Mouse (Mus musculus) left cerebral cortex, adult 8-10 months (tissue): ENCODE results near the gene Tpbg. TPM values are rescaled to one million over a fixed set of nuclear protein-coding genes. Genes with fewer than 3 reads are reported as not detected.
"Not testable (repeated sequence)": the region's sequence is repeated elsewhere in the genome, so short reads cannot be mapped to it uniquely, and the experiment has no call there.

ENCODE experiments used
- DNase-seq, 2 experiments: peaks; one replicate each; pipeline ENCODE4 v3.0.0; 2022; ENCODE audit warnings: low spot score in 2 of 2
- total RNA-seq, 4 experiments: library from RNA; stranded (reverse); gene quantifications; 2 replicates each; pipeline ENCODE4 v1.2.4; 2022

The Tpbg gene
- 10 to 100 TPM; 17.4 to 21.9 (median 18.0) TPM for total RNA-seq

DNA sequence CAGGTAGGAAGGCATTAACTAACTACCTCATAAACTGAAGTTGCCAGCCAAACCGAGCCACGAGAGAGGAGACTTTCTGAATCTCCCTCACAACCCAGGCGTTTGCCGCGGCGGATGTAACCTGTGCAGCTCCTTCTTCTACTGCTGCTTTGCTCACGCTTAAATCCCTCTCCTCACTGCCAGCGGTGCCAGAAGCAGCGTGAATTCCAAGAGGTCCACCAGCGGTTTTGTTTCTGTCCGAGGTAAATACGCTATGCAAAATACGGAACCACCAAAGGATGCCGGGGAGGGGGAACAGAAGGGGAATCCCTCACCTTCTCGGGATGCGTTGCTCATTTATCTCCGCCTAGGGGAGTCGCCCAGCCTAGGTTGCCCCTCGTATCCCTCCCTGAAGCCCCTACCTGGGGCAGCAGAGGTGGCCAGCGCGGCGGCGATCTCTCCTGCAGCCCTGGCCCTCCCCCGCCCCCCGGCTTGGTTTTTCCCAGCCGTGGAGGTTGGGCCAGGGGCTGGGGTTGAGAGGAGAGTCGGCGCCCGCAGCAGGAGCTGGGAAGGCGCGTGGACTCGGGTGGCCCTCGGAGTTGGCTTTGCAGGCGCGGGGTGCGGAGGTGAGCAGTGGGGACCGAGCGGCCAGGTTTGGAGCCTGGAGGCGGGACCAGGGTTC, at the start of gene Tpbg:
Gene Tpbg (plus strand): TSS at position 30 of the 661 bp plus-strand sequence.
- peak in 1 of 2 experiments; percentile 23 for DNase-seq

DNA sequence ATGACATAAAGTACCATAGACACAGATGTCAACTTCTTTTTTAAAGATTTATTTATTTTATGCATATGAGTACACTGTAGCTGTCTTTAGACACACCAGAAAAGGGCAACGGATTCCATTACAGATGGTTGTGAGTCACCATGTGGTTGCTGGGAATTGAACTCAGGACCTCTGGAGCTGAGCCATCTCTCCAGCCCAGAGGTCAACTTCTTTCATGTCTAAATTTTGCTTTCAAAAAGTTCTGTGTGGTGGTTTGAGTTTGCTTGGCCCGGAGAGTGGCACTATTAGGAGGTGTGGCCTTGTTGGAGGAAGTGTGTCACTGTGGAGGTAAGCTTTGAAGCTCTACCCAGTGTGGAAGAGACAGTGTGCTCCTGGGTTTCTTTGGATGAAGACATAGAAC, 40.2 kb upstream of the Tpbg start:
- DNase-seq: not testable (repeated sequence)

DNA sequence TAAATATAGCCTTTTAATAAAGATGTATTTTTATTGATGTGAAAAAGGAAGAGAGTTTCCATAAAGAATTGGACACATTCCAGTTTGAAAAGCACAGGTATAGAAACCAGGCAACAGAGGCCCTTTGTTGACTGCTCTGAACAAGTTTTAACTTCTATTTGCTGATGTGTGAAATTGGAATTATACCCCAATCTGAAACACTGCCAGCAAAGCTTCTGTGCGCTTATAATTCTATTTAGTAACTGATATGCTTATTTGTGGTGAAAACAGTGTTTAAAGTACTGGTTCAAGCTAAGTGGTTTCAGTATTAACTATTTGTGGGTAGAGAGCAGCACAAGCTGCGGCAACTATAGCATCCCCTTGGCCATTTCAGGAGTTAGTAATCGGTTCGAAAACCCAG, 39.6 kb upstream of the Tpbg start:
- no peak for DNase-seq

DNA sequence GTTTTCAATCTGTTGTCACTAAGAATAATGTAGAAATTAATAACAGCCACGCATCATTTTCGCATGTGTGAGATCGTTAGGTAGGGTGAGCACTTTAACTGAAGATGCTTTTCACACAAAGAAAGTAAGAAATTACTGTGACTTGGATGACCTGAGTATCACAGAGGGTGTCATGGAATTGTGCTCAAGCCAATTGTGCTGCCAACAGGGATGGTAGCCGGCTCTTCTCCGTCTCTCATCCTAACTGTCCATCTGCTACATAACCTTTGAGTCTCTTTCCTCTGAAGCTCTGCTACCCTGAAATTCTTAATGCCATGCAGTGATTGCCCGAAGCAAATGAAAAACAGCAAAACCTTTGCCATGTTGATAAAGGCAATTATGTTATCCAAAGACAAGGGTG, 35.8 kb upstream of the Tpbg start:
- DNase-seq: no peak

DNA sequence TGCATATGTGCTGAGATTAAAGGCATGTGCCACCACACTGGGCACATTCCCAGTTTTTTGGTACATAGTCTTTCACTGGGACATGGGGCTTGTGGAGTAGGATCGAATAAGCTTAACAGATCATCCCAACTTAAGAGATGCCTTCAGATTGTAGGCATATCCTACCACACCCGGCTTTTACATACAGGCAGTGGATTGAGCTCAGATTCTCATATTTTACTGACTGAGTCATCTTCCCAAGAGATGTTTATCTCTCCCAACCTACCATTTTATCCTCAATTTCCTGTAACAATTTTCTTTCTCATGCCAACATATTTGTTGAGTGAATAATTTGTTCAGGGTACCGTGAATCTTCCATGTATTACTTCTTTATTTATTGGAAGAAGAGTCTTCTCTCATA, 32.9 kb upstream of the Tpbg start:
- DNase-seq: no peak

DNA sequence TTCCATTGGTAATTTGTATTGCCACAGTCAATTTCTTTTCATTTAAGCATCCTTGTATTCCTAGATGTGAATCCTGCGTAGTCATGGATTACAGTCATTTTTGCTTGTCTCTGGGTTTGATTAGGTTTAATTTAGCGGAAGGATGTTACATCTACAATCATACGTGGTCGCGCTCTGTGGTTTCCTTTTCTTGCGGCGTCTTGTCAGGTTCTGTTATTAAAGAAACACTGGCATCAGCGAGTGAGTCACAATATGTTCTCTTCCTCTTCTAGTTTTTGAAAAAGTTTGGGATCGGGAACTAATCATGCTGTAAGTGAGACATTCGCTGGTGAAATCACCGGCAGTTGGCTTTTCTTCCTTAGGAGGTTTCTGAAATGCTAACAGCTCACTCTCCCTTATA, 21.4 kb upstream of the Tpbg start:
- no peak for DNase-seq

DNA sequence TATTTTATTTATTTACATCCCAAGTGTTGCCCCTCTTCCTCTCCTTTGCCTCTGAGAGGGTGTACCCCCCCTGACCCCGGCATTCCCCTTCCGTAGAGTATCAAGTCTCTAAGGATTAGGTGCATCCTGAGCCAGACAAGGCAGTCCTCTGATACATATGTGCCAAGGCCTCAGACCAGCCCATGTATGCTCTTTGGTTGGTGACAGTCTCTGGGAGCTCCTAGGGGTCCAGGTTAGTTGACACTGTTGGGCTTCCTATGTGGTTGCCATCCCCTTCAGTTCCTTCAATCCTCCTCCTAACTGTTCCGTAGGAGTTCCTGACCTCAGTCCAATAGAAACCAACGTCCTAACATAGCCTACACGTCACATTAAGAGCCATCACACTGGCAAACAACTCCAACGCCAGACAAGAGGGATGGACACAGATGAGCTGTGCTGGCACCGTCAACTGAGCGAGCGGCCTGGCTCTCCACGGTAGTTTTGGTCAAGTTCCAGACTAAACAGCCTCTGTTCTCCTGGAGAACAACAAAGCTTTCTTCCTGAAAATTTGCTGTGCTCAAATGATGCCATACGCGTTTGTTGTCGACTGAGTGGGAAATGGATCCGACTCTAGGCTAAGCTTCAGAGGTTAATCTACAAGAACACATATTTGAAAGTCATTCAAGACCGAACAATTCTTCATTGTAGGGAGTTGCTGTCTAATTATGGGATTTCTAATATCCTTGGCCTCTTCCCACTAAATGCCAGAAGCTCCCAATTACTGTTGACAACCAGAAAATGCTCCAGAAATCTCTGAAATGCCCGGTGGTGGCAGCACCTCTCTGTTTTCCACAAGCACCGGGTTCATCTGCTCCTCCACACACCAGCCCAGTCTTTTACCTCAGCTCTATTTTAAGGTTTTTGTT, 6.4 kb upstream of the Tpbg start:
- DNase-seq: no peak

DNA sequence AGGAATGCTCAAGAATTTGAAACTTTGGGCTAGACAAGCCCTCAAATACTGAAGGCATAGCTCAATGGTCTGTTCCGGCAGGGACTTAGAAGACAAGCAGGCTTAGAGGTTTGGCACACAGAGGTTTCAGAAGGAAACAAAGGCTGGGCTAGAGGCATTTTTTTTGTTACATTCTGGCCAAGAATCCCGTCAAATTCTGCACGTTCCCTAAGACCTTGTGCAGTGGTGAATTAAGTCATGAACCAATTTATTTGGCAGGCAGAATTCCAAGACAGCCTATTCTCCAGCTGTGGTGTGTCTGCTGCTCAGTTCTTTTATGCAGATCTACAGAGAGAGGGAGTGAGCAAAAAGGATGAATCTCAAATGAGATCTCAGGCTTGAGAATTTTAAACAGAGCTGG, 2.6 kb upstream of the Tpbg start:
- no peak for DNase-seq

DNA sequence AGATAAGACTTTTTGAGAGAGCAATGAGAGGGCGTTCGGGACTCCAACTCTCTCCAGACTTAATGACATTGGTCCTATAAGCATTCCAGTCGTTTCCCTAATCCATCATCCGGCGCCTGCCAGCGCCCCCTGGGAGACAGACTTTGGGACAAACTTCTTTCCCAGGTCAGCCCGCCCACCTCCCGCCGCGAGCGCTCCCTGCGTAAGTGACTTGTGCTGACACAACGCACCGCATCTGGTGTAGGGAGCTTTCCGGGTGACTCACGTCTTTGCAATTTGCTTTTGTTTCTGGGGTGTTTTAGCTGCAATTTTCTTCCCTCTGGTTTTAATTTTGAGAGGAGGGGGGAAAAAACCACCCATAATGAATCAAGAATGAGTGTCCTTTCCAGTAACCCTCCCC, 289 bp upstream of the Tpbg start:
- DNase-seq: peak; percentile 25 to 28

DNA sequence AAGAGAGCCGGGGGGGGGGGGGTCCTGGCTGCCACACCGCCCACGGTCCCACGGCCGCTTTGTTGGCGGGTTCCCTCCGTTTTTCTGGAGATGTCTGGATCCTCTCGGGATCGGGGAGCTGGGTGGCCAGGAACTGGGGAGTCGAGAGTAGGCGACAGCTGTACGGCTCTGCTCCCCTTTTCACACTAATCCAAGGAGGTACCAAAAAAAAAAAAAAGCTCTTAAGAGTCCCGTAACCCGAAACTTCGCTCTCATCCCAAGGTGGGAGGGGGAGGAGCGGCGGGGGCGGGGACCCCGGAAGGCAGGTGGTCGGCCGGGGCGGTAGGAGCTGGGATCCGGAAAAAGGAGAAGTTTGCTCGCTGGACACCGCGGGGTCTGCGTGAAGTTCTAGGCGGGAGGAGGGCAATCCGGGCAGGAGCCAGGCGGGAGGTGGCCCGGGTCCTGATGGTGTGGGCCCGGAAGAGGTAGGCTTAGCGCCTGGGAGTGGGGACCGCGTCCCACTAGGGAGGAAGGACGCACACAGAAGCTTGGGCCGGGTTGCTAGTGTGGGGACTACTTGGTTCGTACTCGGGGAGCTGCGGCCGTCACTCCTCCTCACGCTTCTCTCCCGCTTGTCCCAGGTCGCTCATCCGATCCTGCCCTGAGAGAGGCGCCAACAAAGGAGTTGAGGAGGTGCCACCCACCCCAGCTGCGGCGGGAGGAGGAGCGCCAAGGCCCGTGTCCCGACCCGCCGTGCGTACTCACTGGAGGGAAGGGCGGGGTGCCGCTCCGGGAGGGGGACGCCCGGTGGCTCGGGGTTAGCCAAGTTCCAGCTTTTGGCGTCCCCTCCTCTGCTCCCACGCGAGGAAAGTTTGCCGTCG, 1.1 kb downstream of the Tpbg start:
- no peak for DNase-seq

DNA sequence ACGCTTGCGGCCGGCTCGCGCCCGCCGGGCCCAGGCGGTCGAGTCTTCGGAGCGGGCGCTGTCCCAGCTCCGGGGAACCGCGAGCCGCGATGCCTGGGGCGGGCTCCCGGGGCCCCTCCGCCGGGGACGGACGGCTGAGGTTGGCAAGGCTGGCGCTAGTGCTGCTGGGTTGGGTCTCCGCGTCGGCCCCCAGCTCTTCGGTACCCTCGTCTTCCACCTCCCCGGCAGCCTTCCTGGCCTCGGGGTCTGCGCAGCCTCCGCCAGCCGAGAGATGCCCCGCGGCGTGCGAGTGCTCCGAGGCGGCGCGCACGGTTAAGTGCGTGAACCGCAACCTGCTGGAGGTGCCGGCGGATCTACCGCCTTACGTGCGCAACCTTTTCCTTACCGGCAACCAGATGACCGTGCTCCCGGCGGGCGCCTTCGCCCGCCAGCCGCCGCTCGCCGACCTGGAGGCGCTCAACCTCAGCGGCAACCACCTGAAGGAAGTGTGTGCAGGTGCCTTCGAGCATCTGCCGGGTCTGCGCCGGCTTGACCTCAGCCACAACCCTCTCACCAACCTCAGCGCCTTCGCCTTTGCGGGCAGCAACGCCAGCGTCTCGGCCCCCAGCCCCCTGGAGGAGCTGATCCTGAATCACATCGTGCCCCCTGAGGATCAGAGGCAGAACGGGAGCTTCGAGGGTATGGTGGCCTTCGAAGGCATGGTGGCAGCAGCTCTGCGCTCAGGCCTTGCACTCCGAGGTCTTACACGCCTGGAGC, 1.9 kb downstream of the Tpbg start:
- DNase-seq: no peak

DNA sequence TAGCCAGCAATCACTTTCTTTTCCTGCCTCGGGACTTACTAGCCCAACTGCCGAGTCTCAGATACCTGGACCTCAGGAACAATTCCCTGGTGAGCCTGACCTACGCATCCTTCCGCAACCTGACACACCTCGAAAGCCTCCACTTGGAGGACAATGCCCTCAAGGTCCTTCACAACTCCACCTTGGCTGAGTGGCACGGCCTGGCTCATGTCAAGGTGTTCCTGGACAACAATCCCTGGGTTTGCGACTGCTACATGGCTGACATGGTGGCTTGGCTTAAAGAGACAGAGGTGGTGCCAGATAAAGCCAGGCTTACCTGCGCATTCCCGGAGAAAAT, 2.4 kb downstream of the Tpbg start:
- no peak for DNase-seq

DNA sequence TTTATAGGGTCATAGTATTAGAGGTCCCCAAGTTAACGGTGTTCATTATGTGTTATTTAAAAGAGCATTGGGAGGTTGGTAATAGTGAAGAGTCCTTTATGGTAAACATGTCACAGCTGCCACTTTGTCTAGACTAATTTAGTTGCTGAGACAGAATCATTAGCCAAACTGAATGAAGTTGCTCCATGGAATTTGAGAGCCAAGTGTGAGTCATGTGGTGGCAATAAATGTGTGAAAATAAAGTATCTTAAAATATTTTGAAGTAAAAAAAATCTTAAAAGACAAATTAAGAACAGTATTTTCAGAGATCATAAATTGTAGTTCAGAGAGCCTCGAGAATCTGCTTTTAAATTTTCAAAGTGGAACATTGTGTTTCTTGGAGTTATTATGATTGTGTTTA, 4.0 kb downstream of the Tpbg start:
- no peak for DNase-seq

DNA sequence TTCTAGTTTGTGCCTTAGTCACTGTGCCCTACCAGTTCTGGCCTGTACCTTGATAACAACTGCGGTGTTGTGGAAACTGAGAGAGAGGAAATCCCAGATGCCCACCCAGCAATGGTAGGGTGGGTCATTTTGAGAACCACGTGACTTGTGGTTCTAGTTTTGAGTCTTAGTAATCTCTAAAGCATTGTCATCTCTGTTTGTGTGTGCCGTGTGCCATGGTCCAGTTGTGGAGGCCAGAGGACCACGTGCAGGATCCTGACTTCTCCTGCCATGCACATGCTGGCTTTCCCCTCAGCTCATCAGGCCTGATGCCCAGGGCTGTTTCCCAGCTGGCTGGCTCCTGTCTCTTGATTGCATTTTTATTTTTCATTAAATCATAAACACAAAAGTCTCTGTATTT, 12.6 kb downstream of the Tpbg start:
- no peak for DNase-seq

DNA sequence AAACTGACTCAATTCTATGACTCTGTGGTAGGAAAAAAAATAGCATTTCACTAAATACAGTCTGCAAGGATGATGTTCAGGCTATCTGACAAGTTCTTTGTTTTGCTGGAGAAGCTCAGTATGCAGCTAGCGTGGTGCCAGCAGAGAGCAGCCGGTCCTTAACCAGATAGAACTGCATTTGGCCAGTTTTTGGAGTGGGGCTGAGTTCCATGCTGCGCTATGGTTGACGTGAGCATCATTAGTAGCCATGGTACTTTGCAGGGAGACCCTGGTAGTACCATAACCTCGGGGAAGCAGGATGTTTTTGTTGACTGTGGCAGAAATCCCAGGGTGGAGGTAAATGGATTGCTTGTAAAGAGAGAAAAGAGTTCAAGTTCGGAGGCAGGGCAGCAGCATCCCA, 14.3 kb downstream of the Tpbg start:
- no peak for DNase-seq

DNA sequence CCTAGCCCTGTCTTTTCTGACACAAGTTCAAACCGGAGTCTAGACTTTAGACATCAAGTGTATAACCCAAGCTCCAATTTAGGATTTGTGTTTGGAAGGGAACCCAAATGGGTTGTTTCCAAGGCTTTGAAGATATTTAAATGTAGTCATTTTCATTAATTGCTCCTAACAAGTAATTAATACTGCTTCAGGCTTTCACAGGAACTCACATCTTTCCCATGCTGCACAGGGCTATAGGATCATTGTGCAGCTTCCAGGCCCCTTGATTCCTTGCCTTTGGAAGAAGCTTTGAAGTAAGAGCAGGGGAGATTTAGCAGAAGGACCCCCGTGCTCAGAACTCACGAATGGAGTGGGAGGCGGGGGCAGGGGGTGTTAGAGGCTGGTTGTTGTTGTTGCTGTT, 18.9 kb downstream of the Tpbg start:
- no peak for DNase-seq

DNA sequence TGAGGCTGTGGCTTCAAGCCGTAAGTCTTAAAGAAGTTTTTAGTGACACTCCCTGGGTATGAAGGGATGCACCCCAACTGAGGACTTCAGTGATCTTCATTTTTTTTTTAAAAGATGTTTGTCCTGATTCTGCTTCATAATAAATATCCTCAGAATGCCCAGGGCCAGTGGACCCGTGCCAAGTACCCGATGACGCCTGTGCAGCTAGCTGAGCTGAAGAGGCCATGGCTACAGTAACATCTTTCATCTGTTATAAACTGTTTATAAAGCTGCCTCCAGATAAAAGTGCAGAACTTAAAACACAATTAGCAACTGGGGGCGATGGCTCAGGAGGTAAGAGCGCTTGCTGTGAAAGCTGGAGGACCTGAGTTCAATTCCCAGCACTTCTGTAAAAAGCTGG, 20.4 kb downstream of the Tpbg start:
- no peak for DNase-seq

DNA sequence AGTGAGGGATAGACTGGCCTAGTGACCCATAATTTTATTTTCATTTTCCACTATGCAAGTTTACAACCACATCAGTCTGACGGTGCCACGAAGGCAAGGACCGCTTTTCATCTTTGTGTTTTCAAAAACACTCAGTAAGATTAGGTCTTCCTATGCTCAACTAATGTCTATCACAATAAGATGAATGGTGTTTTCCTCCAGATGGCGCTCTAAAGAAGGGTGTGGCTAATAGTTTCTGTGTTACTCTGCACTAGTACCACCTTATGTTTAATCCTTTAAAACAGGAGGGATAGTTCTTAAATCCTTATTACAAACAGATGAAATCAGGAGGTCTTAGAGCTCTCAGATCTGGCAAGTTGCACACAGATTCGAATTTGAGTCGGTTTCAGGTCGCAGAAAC, 30.7 kb downstream of the Tpbg start:
- no peak for DNase-seq

DNA sequence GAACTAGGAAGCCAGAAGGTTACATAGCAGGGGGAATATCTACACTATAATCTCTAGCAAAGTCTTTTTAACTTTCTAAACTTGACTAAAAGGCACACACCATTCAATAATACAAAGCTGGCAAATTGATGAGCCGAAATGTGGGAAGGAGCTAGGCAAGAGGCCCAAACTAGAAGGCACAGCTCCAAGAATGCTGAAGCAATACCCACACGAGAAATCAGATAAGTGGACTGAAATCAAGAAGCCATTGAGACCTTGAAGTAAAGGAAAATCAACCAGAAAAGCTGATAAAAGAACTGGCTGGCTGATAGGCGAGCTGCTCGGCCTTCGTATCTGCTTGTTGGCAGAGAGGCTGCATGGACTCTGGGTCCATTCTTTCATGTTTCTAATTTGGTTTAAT, 51.5 kb downstream of the Tpbg start:
- DNase-seq: peak in 1 of 2 experiments; percentile 8
